Mouse (Mus musculus) brain, embryonic 14.5 days (tissue): ENCODE measurements at regions not wholly inside any gene's neighbourhood (a gene's known extent, or its start where the extent isn't known, plus 50 kb on each side); places are given as distances from the start of the nearest gene placed in this dataset.

ENCODE experiments used
- CTCF ChIP-seq: fragments of 200-500 bp; IDR thresholded peaks from 2 replicates; pipeline ENCODE4 v1.5.1; 2012; ENCODE audit warnings: inconsistent platforms, mild to moderate bottlenecking, moderate library complexity, borderline replicate concordance; ENCODE audit not compliant: insufficient read depth, insufficient read length; ENCODE audit errors: extremely low read depth
- POLR2A ChIP-seq: fragments of 200-500 bp; IDR thresholded peaks from 2 replicates; pipeline ENCODE4 v1.6.1; 2012; ENCODE audit warnings: mild to moderate bottlenecking, inconsistent platforms, borderline replicate concordance; ENCODE audit not compliant: poor library complexity, insufficient read depth, insufficient read length, severe bottlenecking; ENCODE audit errors: extremely low read depth

DNA sequence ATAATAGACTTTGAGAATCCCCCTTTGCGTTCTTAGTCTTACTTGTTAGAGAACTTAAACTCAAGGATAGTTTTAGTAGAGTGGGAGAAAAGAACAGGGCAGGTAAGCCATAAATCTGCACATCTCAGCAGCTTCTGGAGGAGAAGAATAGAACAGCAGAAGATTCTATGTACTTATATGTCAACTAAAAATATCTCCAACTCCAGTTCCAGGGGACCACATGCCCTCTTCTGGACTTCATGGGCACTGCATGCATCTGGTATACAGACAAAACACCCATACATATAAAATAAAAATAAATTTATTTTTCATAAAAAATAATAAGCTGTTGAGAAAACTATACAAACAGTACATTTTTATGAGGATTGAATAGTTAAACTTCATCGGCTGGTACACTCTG is 196.4 kb downstream of the Mettl4 start:
- TF ChIP-seq CTCF, result peak; percentile 56; the same call in 1 of the 2 replicates
- no peak for TF ChIP-seq POLR2A
